Mouse (Mus musculus) mouse embryonic stem cell (cell line): ENCODE results near the gene Syt1.

ENCODE experiments used
- in situ Hi-C, 2 experiments: fragments of 300-500 bp; cut with MboI; formaldehyde crosslinking; loops; 1 replicate in 1 of 2; 3 replicates in 1 of 2; pipeline ENCODE4 v1.14.3; 2019 to 2020; ENCODE audit warnings: low sequenced_read_pairs in 2 of 2, low pct_unique_long_range_greater_than_20kb in 1 of 2, mixed read lengths in 1 of 2; ENCODE audit not compliant: unreplicated experiment in 1 of 2

Gene Syt1

GRCm38 (mm10) chr10:108892441-108892840 is 118.3 kb downstream of the Syt1 start:
- in situ Hi-C loops, result no loop called here

GRCm38 (mm10) chr10:108889084-108889483 is 121.7 kb downstream of the Syt1 start:
- in situ Hi-C loops, result no loop called here

DNA sequence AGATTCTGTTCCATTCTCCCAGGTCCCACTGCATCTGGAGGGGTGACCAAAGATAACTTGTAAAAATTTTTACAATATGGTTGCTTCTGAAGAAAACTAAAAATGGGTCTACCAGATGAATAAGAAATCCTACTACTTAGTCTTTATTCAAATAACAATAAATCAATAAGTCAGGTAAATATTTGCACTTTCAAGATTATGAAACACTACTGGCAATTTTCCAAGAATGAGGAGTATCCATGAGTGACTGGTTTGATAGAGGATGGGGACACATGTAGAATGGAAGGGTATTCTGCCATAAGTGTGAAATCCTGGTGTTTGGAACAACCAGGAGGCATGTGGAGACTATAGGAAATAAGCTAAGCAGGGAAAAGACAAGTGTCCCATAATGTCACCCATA is 124.0 kb downstream of the Syt1 start:
- in situ Hi-C loops, result no loop called here

DNA sequence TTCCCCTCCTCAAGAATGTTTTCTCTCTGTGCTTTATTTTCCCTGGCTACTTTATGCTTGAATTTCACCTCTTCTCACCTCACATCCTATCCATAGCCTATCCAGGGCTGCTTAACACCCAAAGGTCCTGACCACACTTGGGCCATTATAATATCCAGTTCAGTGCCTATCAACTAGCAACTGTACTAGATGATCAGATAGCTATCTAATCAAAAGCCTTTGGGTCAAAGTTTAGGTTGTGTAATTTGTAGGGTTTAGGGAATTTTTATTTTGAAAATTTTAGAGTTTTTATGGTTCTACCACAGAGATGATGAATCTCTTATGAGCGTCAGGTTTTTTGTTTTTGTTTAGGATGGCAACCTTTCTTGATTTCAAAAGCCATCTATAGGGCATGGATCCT is 125.0 kb downstream of the Syt1 start:
- in situ Hi-C loops, result no loop called here

GRCm38 (mm10) chr10:108884520-108884919 is 126.3 kb downstream of the Syt1 start:
- in situ Hi-C loops, result no loop called here

DNA sequence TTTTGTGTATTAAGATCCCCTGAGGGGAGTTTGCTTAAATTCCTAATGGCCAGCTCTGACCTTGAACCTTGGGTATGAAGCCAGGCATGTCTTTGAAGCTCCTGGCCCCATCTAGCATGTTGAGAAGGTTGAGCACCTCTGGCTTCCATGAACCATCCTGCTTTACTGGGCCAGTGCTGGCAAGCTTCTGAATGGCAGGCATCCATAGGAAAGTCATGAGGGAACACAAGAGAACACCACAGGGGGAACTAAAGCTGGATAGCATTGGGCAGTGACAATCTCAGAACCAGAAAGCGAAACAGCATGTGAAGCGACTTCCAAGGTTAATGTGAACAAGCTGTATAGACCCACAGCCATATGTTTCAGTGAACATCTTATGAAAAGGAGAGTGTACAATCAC is 130.4 kb downstream of the Syt1 start:
- in situ Hi-C loops, result no loop called here

DNA sequence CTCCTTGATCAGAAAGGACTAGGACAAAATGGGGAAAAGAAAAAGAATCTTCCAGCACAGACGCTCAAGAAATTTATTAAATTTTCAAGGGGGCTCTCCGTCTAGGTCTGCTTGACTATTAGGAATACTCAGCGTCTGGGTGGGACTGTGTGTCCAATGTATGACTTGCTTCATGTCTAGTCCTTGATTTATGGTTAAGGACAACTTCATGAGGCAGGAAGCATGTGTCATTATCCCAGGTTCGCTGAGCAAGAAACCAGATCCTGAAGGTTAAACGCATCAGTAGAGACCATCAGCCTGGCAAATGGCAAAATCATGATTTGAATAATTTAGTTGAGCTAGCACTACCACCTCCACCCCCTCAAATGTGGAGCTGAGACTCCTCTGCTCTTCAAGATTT is 135.1 kb downstream of the Syt1 start:
- in situ Hi-C loops, result no loop called here

- in situ Hi-C loops, result no loop called here
Measured at GRCm38 (mm10) chr10:108874687-108875086, 136.1 kb downstream of the Syt1 start.

GRCm38 (mm10) chr10:108872359-108872758 is 138.4 kb downstream of the Syt1 start:
- in situ Hi-C loops, result no loop called here

GRCm38 (mm10) chr10:108870586-108870985 is 140.2 kb downstream of the Syt1 start:
- in situ Hi-C loops, result no loop called here

GRCm38 (mm10) chr10:108868136-108868535 is 142.6 kb downstream of the Syt1 start:
- in situ Hi-C loops, result no loop called here

- in situ Hi-C loops, result no loop called here
Measured at GRCm38 (mm10) chr10:108867202-108867601, 143.6 kb downstream of the Syt1 start.

DNA sequence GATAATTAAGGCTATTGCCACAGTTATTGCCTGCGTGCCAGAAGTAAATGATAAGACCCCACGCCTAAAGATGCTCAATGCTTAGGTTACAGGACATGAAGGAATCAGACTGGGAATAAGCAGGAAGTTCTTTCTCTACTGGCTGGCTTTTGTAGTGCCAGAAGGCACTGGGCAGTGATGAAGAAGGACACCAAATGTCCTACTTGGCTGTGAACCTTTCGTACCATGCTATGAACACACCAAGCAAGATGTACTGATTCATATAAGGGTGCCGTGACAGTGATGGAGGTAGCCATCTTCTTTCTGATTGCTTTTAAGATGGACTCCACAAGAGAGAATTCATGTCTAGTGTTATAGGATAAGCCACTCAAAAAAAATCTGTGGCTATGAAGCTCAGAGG is 145.2 kb downstream of the Syt1 start:
- in situ Hi-C loops, result no loop called here

- in situ Hi-C loops, result no loop called here
Measured at GRCm38 (mm10) chr10:108855986-108856385, 154.8 kb downstream of the Syt1 start.

GRCm38 (mm10) chr10:108852757-108853156 is 158.0 kb downstream of the Syt1 start:
- in situ Hi-C loops, result no loop called here

DNA sequence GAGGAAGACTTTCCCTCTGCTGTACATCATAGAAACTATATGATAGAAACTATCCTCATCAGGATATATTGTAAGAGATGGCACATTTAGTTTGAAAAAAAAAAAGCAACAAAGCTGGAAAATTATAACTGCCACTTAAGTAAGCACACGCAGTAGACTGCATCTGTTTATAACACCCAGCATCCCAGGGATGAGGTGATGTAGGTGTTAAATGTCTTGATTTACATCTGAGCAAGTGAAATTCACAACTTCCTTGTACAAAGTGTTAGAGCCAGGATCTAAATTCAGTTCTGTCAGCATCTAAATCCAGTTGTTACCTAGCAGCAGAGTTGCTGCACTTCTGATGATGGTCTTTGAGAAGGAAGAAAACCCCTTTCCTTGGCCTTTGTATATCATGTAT is 173.3 kb downstream of the Syt1 start:
- in situ Hi-C loops, result no loop called here

DNA sequence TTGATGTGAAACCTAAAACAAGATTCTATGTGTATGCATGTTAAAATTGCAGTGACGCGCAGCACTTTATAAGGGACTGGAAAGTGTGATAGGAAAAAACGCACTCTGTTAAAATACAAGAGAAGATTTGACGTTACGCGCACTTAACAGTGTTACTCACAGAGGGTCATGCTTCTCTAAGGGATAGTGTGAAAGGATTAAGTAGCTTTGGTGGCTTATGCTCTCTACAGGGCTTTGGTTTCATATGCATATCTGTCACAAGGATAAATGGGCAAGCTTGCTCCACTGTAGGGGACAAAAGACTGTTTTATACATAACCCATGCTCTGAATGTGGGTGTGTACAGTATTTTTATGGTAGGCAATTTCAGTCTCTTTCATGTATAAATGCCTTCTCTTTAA is 178.5 kb downstream of the Syt1 start:
- in situ Hi-C loops, result no loop called here

GRCm38 (mm10) chr10:108831801-108832200 is 179.0 kb downstream of the Syt1 start:
- in situ Hi-C loops, result no loop called here

DNA sequence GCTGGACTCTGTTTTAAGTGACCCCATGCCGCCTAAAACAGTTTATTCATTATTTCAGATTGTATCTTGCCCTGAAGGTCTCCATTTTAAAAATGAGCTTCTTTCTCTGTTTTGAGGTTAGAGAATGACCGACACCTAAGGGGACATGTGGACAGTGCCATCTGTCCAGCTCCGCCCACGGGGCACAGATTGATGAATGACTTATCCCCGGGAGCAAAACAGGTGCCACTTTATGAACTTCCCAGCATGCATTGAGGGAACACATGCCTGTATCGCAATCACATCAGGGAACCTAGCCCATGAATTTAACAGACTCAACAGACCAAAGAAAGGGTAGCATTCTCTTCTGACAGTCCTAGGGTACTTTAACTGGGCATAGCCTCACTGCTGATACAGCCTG is 188.5 kb downstream of the Syt1 start:
- in situ Hi-C loops, result no loop called here

GRCm38 (mm10) chr10:108815339-108815738 is 195.4 kb downstream of the Syt1 start:
- in situ Hi-C loops, result no loop called here

DNA sequence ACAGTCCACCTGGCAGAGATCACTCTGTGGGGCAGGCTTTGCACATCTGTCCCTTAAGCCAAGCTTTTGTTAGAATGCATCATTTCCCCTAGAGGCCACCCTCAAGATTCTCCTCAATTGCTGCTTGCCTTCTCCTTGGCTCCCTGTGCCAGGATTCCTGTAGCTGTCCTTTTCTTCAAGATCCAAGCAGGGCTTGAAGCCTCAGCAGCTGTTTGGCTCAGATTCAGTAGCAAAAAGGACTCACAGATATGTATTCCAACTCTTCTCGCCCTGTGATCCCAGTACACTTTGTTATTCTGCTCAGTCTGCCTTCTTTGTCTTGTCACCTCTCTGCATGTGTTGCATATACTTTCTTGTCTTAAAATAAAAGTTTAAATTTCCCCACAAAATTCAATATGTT is 206.4 kb downstream of the Syt1 start:
- in situ Hi-C loops, result no loop called here
